Mouse (Mus musculus): Measurements from ENCODE around the gene Bag6. TPM values are rescaled to one million over a fixed set of nuclear protein-coding genes. Genes with fewer than 3 reads are reported as not detected.
A peak's percentile ranks its signal among the peaks of the same experiment; 100 is the strongest.

Bag6 gene
- polyA plus RNA-seq, 1 experiment = 145 TPM

- WGBS = 4% methylated on average over 12 of the region's 12 CpGs
- peak overlapping the region; percentile 23; the same call in 1 of the 2 replicates for H3K4me3 ChIP-seq (ENCODE audit: insufficient read depth, low read depth, low read length)
- H3K27ac ChIP-seq (ENCODE audit: insufficient read depth, low read depth, low read length) = no peak overlapping the region
- H3K4me1 ChIP-seq (ENCODE audit: control insufficient read depth, insufficient read depth, low read length) = peaks cover 20% of the 10 kb centered on the region
- TF ChIP-seq POLR2A (IDR thresholded peaks at IDR 0.05; ENCODE audit: low read depth, low read length) (no peak), CTCF (conservative IDR thresholded peaks at IDR 0.05; ENCODE audit: insufficient read depth, insufficient read length, low read depth, low read length) (no peak)
- peaks cover 11% of the 10 kb centered on the region for H3K36me3 ChIP-seq (ENCODE audit: control insufficient read depth, insufficient read depth, low read length)
- DNase-seq = peak; percentile 66
- H3K27me3 ChIP-seq (replicated peaks; ENCODE audit: control insufficient read depth, insufficient read depth, low read length) = no peaks in the 10 kb centered on the region
These were observed 27.8 kb downstream of the Bag6 start for GRCm38 (mm10) chr17:35162730-35163129.

GRCm38 (mm10) chr17:35163326-35164081, 28.5 kb downstream of the Bag6 start:
- Histone ChIP-seq H3K36me3 (ENCODE audit: control insufficient read depth, insufficient read depth, low read length) (peaks cover 11% of the 10 kb centered on the region), H3K4me3 (ENCODE audit: insufficient read depth, low read depth, low read length) (peak overlapping the region; percentile 81), H3K27me3 (replicated peaks; ENCODE audit: control insufficient read depth, insufficient read depth, low read length) (no peaks in the 10 kb centered on the region), H3K4me1 (ENCODE audit: control insufficient read depth, insufficient read depth, low read length) (peaks cover 20% of the 10 kb centered on the region), H3K27ac (ENCODE audit: insufficient read depth, low read depth, low read length) (peak overlapping the region; percentile 94)
- 2% methylated on average over 8 of the region's 8 CpGs for WGBS
- TF ChIP-seq CTCF (conservative IDR thresholded peaks at IDR 0.05; ENCODE audit: insufficient read depth, insufficient read length, low read depth, low read length) (no peak), POLR2A (IDR thresholded peaks at IDR 0.05; ENCODE audit: low read depth, low read length) (no peak)
- DNase-seq = peak; percentile 28

GRCm38 (mm10) chr17:35164218-35164567, 29.2 kb downstream of the Bag6 start:
- no peak for TF ChIP-seq CTCF (conservative IDR thresholded peaks at IDR 0.05; ENCODE audit: insufficient read depth, insufficient read length, low read depth, low read length)
- no peak for TF ChIP-seq POLR2A (IDR thresholded peaks at IDR 0.05; ENCODE audit: low read depth, low read length)
- 2% methylated on average over 28 of the region's 28 CpGs for WGBS
- Histone ChIP-seq H3K27me3 (replicated peaks; ENCODE audit: control insufficient read depth, insufficient read depth, low read length) (no peaks in the 10 kb centered on the region), H3K36me3 (ENCODE audit: control insufficient read depth, insufficient read depth, low read length) (peaks cover 8% of the 10 kb centered on the region), H3K27ac (ENCODE audit: insufficient read depth, low read depth, low read length) (peak overlapping the region; percentile 94), H3K4me1 (ENCODE audit: control insufficient read depth, insufficient read depth, low read length) (peaks cover 20% of the 10 kb centered on the region), H3K4me3 (ENCODE audit: insufficient read depth, low read depth, low read length) (peak overlapping the region; percentile 81)
- DNase-seq = no peak

- under 1% methylated on average over 70 of the region's 89 CpGs for WGBS
- Histone ChIP-seq H3K4me1 (ENCODE audit: control insufficient read depth, insufficient read depth, low read length) (peaks cover 20% of the 10 kb centered on the region), H3K4me3 (ENCODE audit: insufficient read depth, low read depth, low read length) (peak within 1 kb of the TSS; percentile 81), H3K27ac (ENCODE audit: insufficient read depth, low read depth, low read length) (peak within 1 kb of the TSS; percentile 94), H3K27me3 (replicated peaks; ENCODE audit: control insufficient read depth, insufficient read depth, low read length) (no peaks in the 10 kb centered on the region), H3K36me3 (ENCODE audit: control insufficient read depth, insufficient read depth, low read length) (peaks cover 8% of the 10 kb centered on the region)
- TF ChIP-seq CTCF (conservative IDR thresholded peaks at IDR 0.05; ENCODE audit: insufficient read depth, insufficient read length, low read depth, low read length) (no peak), POLR2A (IDR thresholded peaks at IDR 0.05; ENCODE audit: low read depth, low read length) (peak; percentile 36)
- DNase-seq = peak; percentile 99
These were observed 29.8 kb downstream of the Bag6 start, which contains the start of gene Prrc2a for GRCm38 (mm10) chr17:35164568-35165450. Gene Prrc2a, minus strand, starts transcription at chr17:35164897.

GRCm38 (mm10) chr17:35165451-35166155, 30.6 kb downstream of the Bag6 start:
- Histone ChIP-seq H3K36me3 (ENCODE audit: control insufficient read depth, insufficient read depth, low read length) (peaks cover 6% of the 10 kb centered on the region), H3K27me3 (replicated peaks; ENCODE audit: control insufficient read depth, insufficient read depth, low read length) (no peaks in the 10 kb centered on the region), H3K4me3 (ENCODE audit: insufficient read depth, low read depth, low read length) (peak overlapping the region; percentile 58; the same call in 1 of the 2 replicates), H3K4me1 (ENCODE audit: control insufficient read depth, insufficient read depth, low read length) (peaks cover 20% of the 10 kb centered on the region), H3K27ac (ENCODE audit: insufficient read depth, low read depth, low read length) (peak overlapping the region; percentile 70; the same call in 1 of the 2 replicates)
- no peak for TF ChIP-seq CTCF (conservative IDR thresholded peaks at IDR 0.05; ENCODE audit: insufficient read depth, insufficient read length, low read depth, low read length)
- TF ChIP-seq POLR2A (IDR thresholded peaks at IDR 0.05; ENCODE audit: low read depth, low read length) = no peak
- WGBS = 13% methylated on average over 12 of the region's 12 CpGs
- no peak for DNase-seq

- H3K36me3 ChIP-seq (ENCODE audit: control insufficient read depth, insufficient read depth, low read length) = no peaks in the 10 kb centered on the region
- H3K27ac ChIP-seq (ENCODE audit: insufficient read depth, low read depth, low read length) = no peak overlapping the region
- WGBS = 61% methylated on average over 8 of the region's 8 CpGs
- H3K27me3 ChIP-seq (replicated peaks; ENCODE audit: control insufficient read depth, insufficient read depth, low read length) = no peaks in the 10 kb centered on the region
- TF ChIP-seq POLR2A (IDR thresholded peaks at IDR 0.05; ENCODE audit: low read depth, low read length) = no peak
- TF ChIP-seq CTCF (conservative IDR thresholded peaks at IDR 0.05; ENCODE audit: insufficient read depth, insufficient read length, low read depth, low read length) = peak; percentile 64
- H3K4me1 ChIP-seq (ENCODE audit: control insufficient read depth, insufficient read depth, low read length) = peaks cover 19% of the 10 kb centered on the region
- H3K4me3 ChIP-seq (ENCODE audit: insufficient read depth, low read depth, low read length) = no peak overlapping the region
- DNase-seq = peak; percentile 87
These were observed 31.5 kb downstream of the Bag6 start for GRCm38 (mm10) chr17:35166352-35167035.

Measured in kidney, adult 2 months (tissue).